Mouse (Mus musculus) intestine, postnatal 0 days (tissue): ENCODE measurements around the gene Afap1. TPM values are rescaled to one million over a fixed set of nuclear protein-coding genes. Genes with fewer than 3 reads are reported as not detected.

Experiments
- ATAC-seq: fragments of 200-750 bp; cut with Nextera tagmentation; 2 replicates; pipeline ENCODE4 v1.8.0; 2017; ENCODE audit warnings: mild to moderate bottlenecking, moderate TSS enrichment, moderate library complexity
- H3K27ac ChIP-seq: fragments of 300-500 bp; sonication (generic); 2 replicates; pipeline ENCODE4 v1.5.1; 2014; ENCODE audit warnings: mild to moderate bottlenecking, low read depth, low read length, moderate library complexity
- H3K27me3 ChIP-seq: fragments of 300-500 bp; sonication (generic); replicated peaks from 2 replicates; pipeline ENCODE4 v1.6.1; 2014; ENCODE audit warnings: low read length, mixed read lengths; ENCODE audit not compliant: control insufficient read depth, insufficient read depth
- H3K36me3 ChIP-seq: fragments of 300-500 bp; sonication (generic); 2 replicates; pipeline ENCODE4 v1.6.1; 2014; ENCODE audit warnings: mild to moderate bottlenecking, moderate library complexity; ENCODE audit not compliant: control insufficient read depth, insufficient read depth
- H3K4me1 ChIP-seq: fragments of 300-500 bp; sonication (generic); replicated peaks from 2 replicates; pipeline ENCODE4 v1.6.1; 2014; ENCODE audit warnings: antibody characterized with exemption, low read length, mixed read lengths; ENCODE audit not compliant: control insufficient read depth, insufficient read depth
- H3K4me2 ChIP-seq: fragments of 300-500 bp; sonication (generic); replicated peaks from 2 replicates; pipeline ENCODE4 v1.6.1; 2014; ENCODE audit warnings: low read depth, mild to moderate bottlenecking, moderate library complexity
- H3K4me3 ChIP-seq: fragments of 300-500 bp; sonication (generic); 2 replicates; pipeline ENCODE4 v1.5.1; 2014; ENCODE audit warnings: low read depth, low read length
- H3K9ac ChIP-seq: fragments of 300-500 bp; sonication (generic); 2 replicates; pipeline ENCODE4 v1.6.1; 2014; ENCODE audit warnings: mild to moderate bottlenecking, low read depth, low read length
- H3K9me3 ChIP-seq: fragments of 300-500 bp; sonication (generic); 2 replicates; pipeline ENCODE4 v1.6.1; 2016; ENCODE audit warnings: mixed run types; ENCODE audit not compliant: control insufficient read depth
- CTCF ChIP-seq: sonication (generic); IDR thresholded peaks from 2 replicates; pipeline ENCODE4 v1.5.1; 2016; ENCODE audit warnings: low read depth, mild to moderate bottlenecking, control low read depth, antibody characterized with exemption, moderate library complexity
- WGBS: fragments of 180-500 bp; shearing (Covaris S2); extraction: QIAGEN DNeasy Blood & Tissue Kit; methylation state at CpG from one replicate; pipeline ENCODE4 v1.1.7; 2014; 5-methylcytosine and 5-hydroxymethylcytosine counted together
- polyA plus RNA-seq: library from polyadenylated mRNA; unstranded; fragments of >200 nt; fragmentation: Nextera tagmentation; extraction: Ambion mirVana; gene quantifications from 2 replicates; pipeline ENCODE4 v1.2.1, GENCODE M21; 2015

Afap1 gene
- polyA plus RNA-seq, 1 experiment from 2014 or later = 8.1 TPM

GRCm38 (mm10) chr5:35989986-35990735 lies 97.0 kb downstream of the Afap1 start:
- no peaks in the 10 kb centered on the region for H3K27me3 ChIP-seq
- H3K9ac ChIP-seq = no peak overlapping the region
- no peak overlapping the region for H3K4me2 ChIP-seq
- H3K27ac ChIP-seq = no peak overlapping the region
- no peak overlapping the region for H3K4me3 ChIP-seq
- H3K4me1 ChIP-seq = no peaks in the 10 kb centered on the region
- WGBS = 84% methylated on average over 11 of the region's 11 CpGs
- peaks cover 25% of the 10 kb centered on the region; the same call in 1 of the 2 replicates for H3K36me3 ChIP-seq
- ATAC-seq = no peak
- no peak for TF ChIP-seq CTCF
- no peaks in the 10 kb centered on the region for H3K9me3 ChIP-seq

- Histone ChIP-seq H3K27me3 (no peaks in the 10 kb centered on the region), H3K4me3 (no peak overlapping the region), H3K27ac (no peak overlapping the region), H3K9ac (no peak overlapping the region), H3K9me3 (no peaks in the 10 kb centered on the region), H3K36me3 (peaks cover 7% of the 10 kb centered on the region; the same call in 1 of the 2 replicates), H3K4me1 (no peaks in the 10 kb centered on the region), H3K4me2 (no peak overlapping the region)
- TF ChIP-seq CTCF = no peak
- no peak for ATAC-seq
- WGBS = 80% methylated on average over 10 of the region's 10 CpGs
Observed at GRCm38 (mm10) chr5:36003797-36004196, 110.7 kb downstream of the Afap1 start.

- TF ChIP-seq CTCF = no peak
- Histone ChIP-seq H3K9ac (no peak overlapping the region), H3K9me3 (no peaks in the 10 kb centered on the region), H3K36me3 (no peaks in the 10 kb centered on the region), H3K4me2 (no peak overlapping the region), H3K27ac (no peak overlapping the region), H3K4me1 (no peaks in the 10 kb centered on the region), H3K4me3 (no peak overlapping the region), H3K27me3 (no peaks in the 10 kb centered on the region)
- no peak for ATAC-seq
- 67% methylated on average over 8 of the region's 8 CpGs for WGBS
Observed at GRCm38 (mm10) chr5:36006106-36006505, 113.0 kb downstream of the Afap1 start.

GRCm38 (mm10) chr5:36006586-36006985 lies 113.5 kb downstream of the Afap1 start:
- H3K9ac ChIP-seq = no peak overlapping the region
- ATAC-seq = no peak
- no peak overlapping the region for H3K4me3 ChIP-seq
- no peak overlapping the region for H3K4me2 ChIP-seq
- no peak for TF ChIP-seq CTCF
- no peaks in the 10 kb centered on the region for H3K36me3 ChIP-seq
- 58% methylated on average over 5 of the region's 5 CpGs for WGBS
- no peaks in the 10 kb centered on the region for H3K9me3 ChIP-seq
- H3K27me3 ChIP-seq = no peaks in the 10 kb centered on the region
- H3K4me1 ChIP-seq = no peaks in the 10 kb centered on the region
- no peak overlapping the region for H3K27ac ChIP-seq

GRCm38 (mm10) chr5:36007649-36008048 lies 114.5 kb downstream of the Afap1 start:
- ATAC-seq = no peak
- Histone ChIP-seq H3K36me3 (no peaks in the 10 kb centered on the region), H3K4me2 (no peak overlapping the region), H3K27me3 (no peaks in the 10 kb centered on the region), H3K9ac (no peak overlapping the region), H3K27ac (no peak overlapping the region), H3K9me3 (no peaks in the 10 kb centered on the region), H3K4me3 (no peak overlapping the region), H3K4me1 (no peaks in the 10 kb centered on the region)
- TF ChIP-seq CTCF = no peak
- WGBS = 83% methylated on average over 10 of the region's 10 CpGs

GRCm38 (mm10) chr5:36009405-36009804 lies 116.3 kb downstream of the Afap1 start:
- ATAC-seq = no peak
- no peaks in the 10 kb centered on the region for H3K27me3 ChIP-seq
- H3K4me3 ChIP-seq = no peak overlapping the region
- H3K4me1 ChIP-seq = no peaks in the 10 kb centered on the region
- no peak overlapping the region for H3K4me2 ChIP-seq
- H3K9ac ChIP-seq = no peak overlapping the region
- whole genome bisulfite sequencing = 83% methylated on average over 4 of the region's 4 CpGs
- no peaks in the 10 kb centered on the region for H3K9me3 ChIP-seq
- no peaks in the 10 kb centered on the region for H3K36me3 ChIP-seq
- H3K27ac ChIP-seq = no peak overlapping the region
- TF ChIP-seq CTCF = no peak
